Mouse (Mus musculus): ENCODE measurements around the gene 1700014D04Rik. TPM values are rescaled to one million over a fixed set of nuclear protein-coding genes. Genes with fewer than 3 reads are reported as not detected.
A peak's percentile ranks its signal among the peaks of the same experiment; 100 is the strongest.
"Not testable (repeated sequence)": the region's sequence is repeated elsewhere in the genome, so short reads cannot be mapped to it uniquely, and the experiment has no call there.

Gene 1700014D04Rik
- total RNA-seq, 4 experiments from 2014 or later, result 0.78 to 1.8 (median 1.1) TPM

GRCm38 (mm10) chr13:59738455-59738854 lies 8.1 kb downstream of the 1700014D04Rik start:
- DNase-seq (ENCODE audit: low spot score in 2 of 2), result no peak

GRCm38 (mm10) chr13:59735190-59735589 lies 11.4 kb downstream of the 1700014D04Rik start:
- DNase-seq (ENCODE audit: low spot score in 2 of 2), result no peak

- DNase-seq (ENCODE audit: low spot score in 2 of 2), result not testable (repeated sequence)
These were observed 12.2 kb downstream of the 1700014D04Rik start for GRCm38 (mm10) chr13:59734347-59734746.

GRCm38 (mm10) chr13:59733936-59734335 lies 12.6 kb downstream of the 1700014D04Rik start:
- DNase-seq (ENCODE audit: low spot score in 2 of 2), result no peak

GRCm38 (mm10) chr13:59731652-59732051 lies 14.9 kb downstream of the 1700014D04Rik start, which contains the start of gene Spata31d1d:
TSS of gene Spata31d1d (minus strand) at chr13:59731752.
- no peak for DNase-seq (ENCODE audit: low spot score in 2 of 2)

GRCm38 (mm10) chr13:59728378-59729093 lies 18.0 kb downstream of the 1700014D04Rik start:
- peak; percentile 57 for DNase-seq (ENCODE audit: low spot score in 2 of 2)

- DNase-seq (ENCODE audit: low spot score in 2 of 2), result no peak
These were observed 20.2 kb downstream of the 1700014D04Rik start for GRCm38 (mm10) chr13:59726139-59726867.

GRCm38 (mm10) chr13:59722089-59722488 lies 24.5 kb downstream of the 1700014D04Rik start:
- not testable (repeated sequence) for DNase-seq (ENCODE audit: low spot score in 2 of 2)

GRCm38 (mm10) chr13:59719475-59719874 lies 27.1 kb downstream of the 1700014D04Rik start:
- no peak for DNase-seq (ENCODE audit: low spot score in 2 of 2)

GRCm38 (mm10) chr13:59718857-59719440 lies 27.6 kb downstream of the 1700014D04Rik start:
- DNase-seq (ENCODE audit: low spot score in 2 of 2), result not testable (repeated sequence)

GRCm38 (mm10) chr13:59713710-59714109 lies 32.8 kb downstream of the 1700014D04Rik start:
- DNase-seq (ENCODE audit: low spot score in 2 of 2), result no peak

- not testable (repeated sequence) for DNase-seq (ENCODE audit: low spot score in 2 of 2)
These were observed 34.6 kb downstream of the 1700014D04Rik start, which contains the start of gene Spata31d1b for GRCm38 (mm10) chr13:59711984-59712383. TSS of gene Spata31d1b (plus strand) at chr13:59712284.

- no peak for DNase-seq (ENCODE audit: low spot score in 2 of 2)
These were observed 36.3 kb downstream of the 1700014D04Rik start, which contains the start of gene Spata31d1a for GRCm38 (mm10) chr13:59710230-59710629. TSS of gene Spata31d1a (minus strand) at chr13:59710330.

GRCm38 (mm10) chr13:59704562-59704961 lies 42.0 kb downstream of the 1700014D04Rik start:
- DNase-seq (ENCODE audit: low spot score in 2 of 2), result no peak

GRCm38 (mm10) chr13:59703514-59703913 lies 43.0 kb downstream of the 1700014D04Rik start:
- peak; percentile 20 to 56 for DNase-seq (ENCODE audit: low spot score in 2 of 2)

GRCm38 (mm10) chr13:59700137-59700536 lies 46.4 kb downstream of the 1700014D04Rik start:
- not testable (repeated sequence) for DNase-seq (ENCODE audit: low spot score in 2 of 2)

GRCm38 (mm10) chr13:59699131-59699530 lies 47.4 kb downstream of the 1700014D04Rik start:
- peak in 1 of 2 experiments; percentile 27 for DNase-seq (ENCODE audit: low spot score in 2 of 2)

- DNase-seq (ENCODE audit: low spot score in 2 of 2), result no peak
These were observed 50.8 kb downstream of the 1700014D04Rik start for GRCm38 (mm10) chr13:59695781-59696180.

GRCm38 (mm10) chr13:59694008-59694407 lies 52.5 kb downstream of the 1700014D04Rik start, which contains the start of gene 4921517D22Rik:
TSS of gene 4921517D22Rik (minus strand) at chr13:59694108.
- no peak for DNase-seq (ENCODE audit: low spot score in 2 of 2)

GRCm38 (mm10) chr13:59691478-59691877 lies 55.1 kb downstream of the 1700014D04Rik start:
- DNase-seq (ENCODE audit: low spot score in 2 of 2), result no peak
